Mouse (Mus musculus) testis, adult 2 months (tissue): Measurements from ENCODE around the gene Acyp1.

Experiments used
- CTCF ChIP-seq: fragments of 200-500 bp; IDR thresholded peaks from 2 replicates; pipeline ENCODE4 v1.5.1; 2012; ENCODE audit warnings: low read depth, mild to moderate bottlenecking, inconsistent platforms, low read length, moderate library complexity; ENCODE audit not compliant: control insufficient read depth, insufficient read depth, insufficient replicate concordance
- POLR2A ChIP-seq: fragments of 200-500 bp; IDR thresholded peaks from 2 replicates; pipeline ENCODE4 v1.6.1; 2012; ENCODE audit warnings: low read depth, mild to moderate bottlenecking, inconsistent platforms, low read length, moderate library complexity; ENCODE audit not compliant: control insufficient read depth

- TF ChIP-seq CTCF = no peak
- no peak for TF ChIP-seq POLR2A
These were observed 7.3 kb upstream of the Acyp1 start for GRCm38 (mm10) chr12:85295506-85295905.
